Mouse (Mus musculus) natural killer cell, adult 2 months (primary cell): ENCODE data around the gene Gm13889.

Experiments
- DNase-seq, 2 experiments: peaks; one replicate each; pipeline ENCODE4 v3.0.0; 2022; ENCODE audit warnings: low spot score in 2 of 2

Gm13889 gene

DNA sequence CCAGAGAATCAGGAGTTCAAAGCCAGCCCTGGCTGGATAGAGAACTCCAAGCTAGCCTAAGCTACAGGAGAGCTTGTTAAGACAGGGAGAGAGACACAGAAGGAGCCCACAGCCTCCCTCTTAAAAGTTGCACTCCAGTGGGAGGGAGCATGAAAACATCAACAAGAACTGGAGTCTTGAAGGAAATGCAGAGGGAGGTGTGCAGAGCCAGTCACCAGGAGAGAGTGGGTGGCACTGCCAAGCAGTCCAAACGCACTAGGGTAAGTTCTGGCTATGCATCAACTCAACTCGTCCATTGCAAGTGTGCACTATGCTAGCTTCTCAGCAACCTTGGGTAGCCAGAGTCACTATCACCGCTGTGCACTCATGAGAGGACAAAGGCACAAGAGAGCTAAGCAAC lies 1.2 kb upstream of the Gm13889 start:
- no peak for DNase-seq

DNA sequence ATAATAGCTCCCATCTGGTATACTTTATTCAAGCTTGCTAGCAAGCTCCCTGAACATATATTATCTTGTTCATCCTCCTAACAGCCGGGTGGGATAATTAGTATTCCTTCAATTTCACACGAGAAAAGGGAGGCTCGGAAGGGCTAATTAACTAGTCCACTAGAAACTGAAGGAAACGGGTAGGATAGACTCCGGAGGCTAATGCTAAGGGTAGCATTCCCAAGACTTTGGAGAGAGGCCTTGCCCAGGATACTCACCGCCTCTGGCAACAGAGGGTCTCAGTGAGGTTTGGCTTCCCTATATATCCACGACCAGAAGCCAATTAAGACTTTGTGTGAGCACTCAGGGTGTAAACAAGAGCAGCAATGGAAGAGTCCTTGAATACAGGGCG lies 779 bp upstream of the Gm13889 start:
- DNase-seq: no peak

DNA sequence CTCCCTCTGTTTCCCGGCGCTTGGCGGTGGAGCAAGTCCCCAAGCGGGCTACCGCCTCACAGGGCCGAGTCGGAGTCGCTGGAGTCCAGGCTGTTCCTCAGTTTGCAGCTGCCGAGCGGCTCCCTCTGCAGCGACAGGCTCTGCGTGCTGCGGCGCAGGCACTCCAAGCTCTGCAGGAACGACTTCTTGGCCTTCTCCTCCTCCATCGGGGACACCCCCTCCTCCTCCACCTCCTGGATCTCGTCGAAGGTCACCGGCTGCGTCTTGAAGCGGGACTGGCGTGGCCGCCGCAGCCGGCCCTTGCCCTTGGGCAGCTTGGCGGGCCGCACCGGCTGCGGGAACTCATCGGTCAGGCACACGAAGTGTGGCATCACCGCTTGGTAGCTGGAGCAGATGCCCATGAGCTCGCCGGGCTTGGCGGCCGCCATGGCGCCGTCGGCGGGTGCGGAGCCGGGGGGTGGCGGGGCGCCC lies 635 bp downstream of the Gm13889 start:
- DNase-seq: no peak

DNA sequence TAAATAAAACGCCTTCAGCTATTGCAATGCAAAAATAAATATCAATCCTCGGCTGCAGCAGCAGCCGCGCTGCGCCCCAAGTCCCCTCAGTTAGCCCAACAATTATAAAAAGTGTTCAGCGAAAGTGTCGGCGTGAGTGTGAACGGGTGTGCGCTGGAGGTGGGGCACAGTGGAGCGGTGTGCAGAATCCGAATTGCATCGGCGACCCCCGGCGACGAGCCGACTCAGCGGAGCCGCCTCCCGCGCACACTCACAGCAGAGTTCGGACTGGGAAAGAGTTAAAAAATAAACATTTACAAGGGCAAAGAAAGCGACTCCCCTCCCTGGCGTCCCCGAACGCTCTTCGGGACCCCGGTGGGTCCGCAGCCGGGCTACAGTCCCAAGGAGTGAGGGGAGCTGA lies 1.1 kb downstream of the Gm13889 start:
- DNase-seq: no peak

DNA sequence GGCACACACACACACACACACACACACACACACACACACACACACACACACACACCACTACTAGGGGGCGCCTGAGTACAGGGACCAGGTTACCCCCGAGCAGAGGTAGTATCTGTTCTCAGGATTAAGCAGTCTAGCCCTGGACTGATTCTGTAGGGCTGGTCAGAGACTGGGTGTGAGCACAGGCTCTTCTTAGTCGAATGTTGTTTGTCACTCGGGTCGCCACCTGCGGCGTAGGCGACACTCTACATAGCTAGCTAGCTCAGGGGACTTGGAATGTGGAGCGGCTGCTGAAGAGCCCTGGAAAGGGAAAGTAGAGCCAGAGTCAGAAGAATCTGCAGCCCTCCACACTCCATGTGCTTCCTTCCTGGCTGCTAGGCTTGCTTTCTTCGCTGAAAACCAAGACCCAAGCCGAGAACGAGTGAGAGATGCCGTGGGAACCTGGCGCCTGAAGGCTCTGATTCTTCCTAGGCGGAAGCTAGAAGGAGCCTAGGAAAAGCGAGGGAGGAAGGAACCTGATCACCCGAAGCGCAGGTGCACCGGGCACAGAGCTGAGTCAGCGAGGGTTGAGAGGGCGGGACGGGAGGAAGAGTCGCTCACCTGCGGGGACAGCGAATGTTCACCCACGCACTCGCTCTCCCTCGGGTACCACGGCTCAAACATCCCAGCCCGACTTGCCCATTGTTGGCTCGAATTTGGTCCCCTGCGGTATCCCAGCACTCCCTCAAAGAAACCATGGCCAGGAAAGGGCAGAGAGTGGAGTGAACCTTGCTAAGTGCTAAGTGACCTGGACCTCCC lies 2.0 kb downstream of the Gm13889 start:
- no peak for DNase-seq

DNA sequence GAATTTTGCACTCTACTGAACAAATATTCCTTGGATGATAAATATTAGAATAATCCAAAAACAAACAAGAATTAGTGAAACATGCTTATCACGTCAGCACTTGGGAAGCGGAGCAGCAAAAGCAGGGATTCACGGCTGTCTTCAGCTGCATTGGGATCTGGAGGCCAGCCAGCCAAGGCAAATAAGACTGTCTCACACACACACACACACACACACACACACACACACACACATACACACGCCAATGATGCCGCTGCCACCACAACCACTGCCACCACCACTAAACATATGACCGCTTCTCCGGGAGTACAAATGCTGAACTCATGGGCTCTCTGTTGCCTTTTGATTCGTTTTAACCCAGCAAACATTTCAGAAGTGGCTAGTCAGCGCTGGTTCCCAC lies 3.3 kb downstream of the Gm13889 start:
- DNase-seq: no peak

DNA sequence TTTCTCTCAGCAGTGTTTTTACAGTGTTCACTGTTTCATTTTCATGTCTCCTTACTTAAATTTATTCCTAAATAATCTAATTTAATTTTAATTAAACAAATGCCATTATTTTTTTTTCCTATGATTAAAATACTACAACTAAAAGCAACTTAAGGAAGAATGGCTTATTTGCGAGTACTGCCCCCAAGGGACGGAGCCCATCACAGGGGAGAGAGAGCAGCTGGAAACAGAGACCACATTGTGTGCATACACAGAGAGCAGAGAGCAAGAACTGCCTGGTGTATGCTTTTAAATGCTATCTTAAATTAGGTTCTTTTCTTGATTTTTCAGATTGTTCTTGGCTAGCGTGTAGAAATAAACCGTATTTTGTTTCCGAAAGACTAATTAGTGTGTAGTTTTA lies 10.0 kb downstream of the Gm13889 start:
- DNase-seq: no peak

DNA sequence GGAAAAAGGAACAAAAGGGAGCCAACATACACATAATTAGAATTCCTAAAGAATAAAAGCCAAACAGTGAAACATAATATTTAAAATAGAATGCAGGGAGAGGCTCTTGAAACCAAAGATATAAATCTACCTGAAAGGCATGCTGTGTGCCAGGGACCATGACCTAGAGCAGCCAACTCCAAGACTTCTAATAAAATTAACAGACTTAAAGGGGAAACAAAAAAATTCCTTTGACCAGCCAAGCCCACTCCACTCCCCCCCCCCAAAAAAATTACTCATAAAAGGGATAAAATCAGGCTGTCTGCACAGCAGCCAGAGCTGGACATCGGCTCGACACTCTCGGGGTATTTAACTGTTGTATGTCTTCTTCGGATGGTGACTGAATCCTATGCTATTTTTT lies 12.1 kb downstream of the Gm13889 start:
- no peak for DNase-seq

DNA sequence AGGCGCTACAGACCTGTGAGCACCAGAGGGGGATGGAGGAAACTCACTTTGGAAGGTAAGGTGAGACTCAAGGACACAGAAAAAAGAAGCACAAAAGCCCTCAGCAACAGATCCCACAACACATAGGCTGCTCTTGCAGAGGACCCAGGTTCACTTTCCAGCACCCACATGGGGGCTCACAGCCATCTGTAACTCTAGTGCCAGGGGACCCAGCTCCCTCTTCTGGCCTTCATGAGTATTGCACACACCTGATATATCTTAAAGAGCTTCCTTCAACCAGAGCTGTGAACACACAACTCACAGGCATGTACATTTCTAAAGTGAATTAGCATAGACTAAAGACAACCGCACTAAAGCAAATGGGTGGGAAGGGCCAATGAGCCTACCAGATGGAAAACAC lies 12.9 kb downstream of the Gm13889 start:
- DNase-seq: no peak

DNA sequence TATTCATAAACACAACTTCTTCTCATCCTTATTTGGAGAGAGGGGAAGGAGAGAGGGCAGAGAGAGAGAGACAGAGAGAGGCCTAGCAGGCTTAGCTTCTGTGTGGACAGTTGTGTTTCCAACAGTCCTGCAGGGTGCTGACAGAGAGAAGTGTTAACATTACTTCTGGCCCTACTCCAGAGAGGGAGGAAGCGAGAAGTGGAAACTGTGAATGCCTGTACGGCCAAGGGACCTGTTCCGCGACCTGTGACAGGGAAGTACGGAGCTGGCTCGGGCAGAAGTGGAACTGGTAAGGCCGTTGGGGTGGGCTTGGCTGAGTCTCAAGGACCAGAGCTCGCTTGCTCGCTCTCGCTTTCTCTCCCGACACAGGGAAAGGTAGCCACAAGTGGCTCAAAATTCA lies 15.3 kb downstream of the Gm13889 start:
- no peak for DNase-seq

DNA sequence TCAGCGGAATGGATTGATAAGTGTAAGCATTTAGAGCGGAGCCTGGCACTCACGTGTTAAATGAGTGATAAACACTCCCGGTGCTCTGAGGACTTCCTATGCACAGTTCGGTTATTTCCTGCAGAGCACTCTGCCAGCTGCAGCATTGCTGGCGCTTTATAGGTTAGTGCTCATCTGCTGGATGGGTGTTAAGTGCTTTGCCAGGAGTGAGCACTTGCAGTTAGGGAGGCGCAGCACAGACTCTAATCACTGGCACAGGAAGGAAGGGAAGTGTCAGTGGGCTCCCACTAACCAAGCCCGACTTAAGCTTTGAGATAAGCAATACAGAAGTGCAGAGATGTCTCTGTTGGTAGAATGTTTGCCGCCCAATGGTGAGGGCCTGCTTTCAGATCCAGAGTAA lies 18.5 kb downstream of the Gm13889 start:
- no peak for DNase-seq

DNA sequence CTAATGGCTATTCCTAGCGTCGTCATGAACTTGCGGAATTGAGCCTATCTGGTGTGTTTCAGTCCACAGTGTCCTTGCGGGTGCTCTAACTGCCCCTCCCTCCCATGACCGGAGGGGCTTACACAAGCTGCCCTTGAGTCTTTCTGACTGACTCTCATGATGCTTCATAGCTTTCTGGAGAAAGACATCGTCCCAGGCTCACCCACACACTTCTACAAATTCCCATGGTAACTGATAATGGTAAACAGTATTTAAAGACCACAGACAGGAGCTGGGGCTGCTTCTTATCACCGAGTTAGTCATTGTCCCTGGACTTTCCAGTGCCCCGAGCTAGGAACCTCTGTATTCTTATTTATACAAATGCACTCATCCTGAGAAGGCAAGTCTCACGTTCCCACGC lies 28.1 kb downstream of the Gm13889 start:
- no peak for DNase-seq

DNA sequence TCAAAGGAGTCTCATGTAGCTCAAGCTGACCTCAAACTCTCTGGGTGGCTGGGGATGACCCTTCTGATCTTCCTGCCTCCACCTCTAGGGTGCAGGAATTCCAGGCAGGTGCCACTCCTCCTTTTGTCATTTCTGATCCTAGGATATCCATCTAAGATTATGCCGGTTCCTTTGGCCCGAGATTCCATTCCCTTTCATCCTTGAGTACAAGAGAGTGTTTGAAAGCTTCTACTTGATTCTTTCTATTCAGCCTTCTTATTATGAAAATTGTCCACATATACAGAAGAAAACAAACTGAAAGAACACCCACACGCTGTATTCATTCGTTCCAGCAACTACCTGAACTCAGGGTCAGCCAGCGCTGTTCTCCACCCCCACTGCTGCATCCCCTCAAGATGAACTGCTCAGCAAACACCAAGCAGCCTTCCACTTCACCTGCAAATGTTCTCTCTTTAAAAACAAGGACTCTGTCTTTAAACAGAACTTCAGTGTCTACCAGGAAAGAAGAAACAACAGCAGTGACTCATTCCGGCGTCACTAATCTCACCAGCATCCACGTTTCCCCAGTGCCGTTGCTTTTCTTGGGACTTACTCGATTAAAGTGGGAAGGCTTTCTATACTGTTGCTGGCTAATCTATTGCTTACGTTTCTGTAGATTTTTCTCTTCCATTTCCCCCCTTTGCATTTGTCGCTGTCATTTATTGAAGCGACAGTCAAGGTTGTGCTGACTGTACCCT lies 29.1 kb downstream of the Gm13889 start:
- DNase-seq: no peak

DNA sequence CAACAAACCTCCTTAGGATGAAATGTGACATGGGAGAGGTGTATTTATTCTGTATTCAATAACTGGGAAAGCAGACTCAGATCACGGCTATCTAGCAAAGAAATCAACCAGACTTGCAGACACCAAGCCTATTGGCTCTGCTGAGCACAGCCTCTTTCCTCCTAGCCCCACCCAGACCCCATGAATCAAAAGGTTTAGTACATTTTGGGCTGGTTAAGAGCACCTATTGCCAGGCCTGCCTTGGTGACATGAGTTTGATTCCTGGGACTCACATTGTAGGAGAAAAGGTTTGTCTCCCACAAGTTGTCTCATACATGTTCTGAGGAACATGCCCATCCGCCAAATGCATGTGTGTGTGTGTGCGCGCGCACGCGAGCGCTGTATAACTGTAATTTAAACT lies 30.9 kb downstream of the Gm13889 start:
- DNase-seq: no peak

DNA sequence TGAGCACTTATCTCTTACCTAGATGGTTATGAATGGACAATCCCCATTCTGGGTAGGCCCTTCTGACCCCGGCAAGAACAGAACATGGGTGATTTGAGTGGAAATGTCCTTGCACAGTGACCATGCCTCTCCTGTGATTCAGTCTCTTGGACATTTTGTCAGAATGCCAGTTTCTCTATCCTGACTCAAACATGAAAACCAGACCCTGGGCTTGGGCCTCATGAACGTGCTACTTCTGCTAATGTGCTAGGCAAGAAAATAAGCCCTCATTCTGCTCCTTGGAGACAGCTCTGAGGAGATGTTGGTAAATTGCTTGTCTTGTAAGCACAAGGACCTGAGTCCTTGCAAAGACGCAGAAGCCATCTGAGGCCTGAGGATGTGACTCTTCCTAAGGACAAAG lies 37.9 kb downstream of the Gm13889 start:
- DNase-seq: no peak

DNA sequence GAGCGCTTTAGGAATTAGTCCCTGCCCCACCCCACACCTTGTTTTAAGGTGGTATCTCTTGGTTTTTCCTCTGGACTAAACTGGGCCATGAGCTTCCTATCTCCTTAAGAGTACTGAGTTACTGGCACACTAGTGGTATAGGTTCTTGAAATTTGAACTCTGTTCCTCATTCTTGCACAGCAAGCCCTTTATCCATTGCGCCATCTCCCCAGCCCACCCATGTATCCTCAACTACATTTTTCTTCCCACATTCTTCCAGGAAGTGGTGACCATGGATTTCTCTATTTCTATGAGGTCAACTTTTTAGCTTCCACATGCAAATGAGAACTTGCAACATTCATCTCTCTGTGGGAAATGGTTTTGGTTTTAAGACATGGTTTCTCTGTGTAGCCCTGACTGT lies 43.4 kb downstream of the Gm13889 start:
- DNase-seq: no peak

DNA sequence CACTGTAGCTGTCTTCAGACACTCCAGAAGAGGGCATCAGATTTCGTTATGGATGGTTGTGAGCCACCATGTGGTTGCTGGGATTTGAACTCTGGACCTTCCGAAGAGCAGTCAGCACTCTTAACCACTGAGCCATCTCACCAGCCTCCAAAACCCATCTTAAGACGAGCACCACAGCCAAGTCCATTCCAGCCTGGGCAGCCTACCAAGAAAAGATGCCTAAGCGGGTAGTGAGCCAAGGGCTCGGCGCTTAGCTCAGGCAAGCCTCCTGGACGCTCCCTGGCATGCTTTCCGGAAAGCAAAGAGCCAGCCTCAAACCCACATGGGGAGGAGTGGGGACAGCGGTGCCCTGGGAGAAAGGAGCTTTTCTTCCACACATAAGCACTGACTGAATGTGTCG lies 45.1 kb downstream of the Gm13889 start:
- no peak for DNase-seq

DNA sequence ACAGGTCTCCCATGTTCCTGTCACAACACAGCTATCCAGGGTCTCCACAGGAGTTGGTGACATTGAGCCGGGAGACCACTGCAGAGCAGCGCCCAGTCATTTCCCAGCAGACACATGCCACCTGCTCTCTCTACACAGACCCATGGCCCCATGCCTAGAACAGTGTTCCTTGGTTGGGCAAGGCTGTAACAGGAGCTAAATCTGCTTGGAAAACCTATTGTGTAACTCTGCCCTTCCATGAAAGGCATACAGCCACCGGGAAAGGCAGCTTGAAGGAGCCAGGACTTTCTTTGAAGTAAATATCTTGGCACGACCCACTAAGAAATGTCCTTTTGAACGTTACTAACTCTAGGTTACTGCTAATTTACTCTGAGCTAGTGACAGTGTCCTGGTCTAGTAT lies 47.3 kb downstream of the Gm13889 start:
- DNase-seq: no peak

DNA sequence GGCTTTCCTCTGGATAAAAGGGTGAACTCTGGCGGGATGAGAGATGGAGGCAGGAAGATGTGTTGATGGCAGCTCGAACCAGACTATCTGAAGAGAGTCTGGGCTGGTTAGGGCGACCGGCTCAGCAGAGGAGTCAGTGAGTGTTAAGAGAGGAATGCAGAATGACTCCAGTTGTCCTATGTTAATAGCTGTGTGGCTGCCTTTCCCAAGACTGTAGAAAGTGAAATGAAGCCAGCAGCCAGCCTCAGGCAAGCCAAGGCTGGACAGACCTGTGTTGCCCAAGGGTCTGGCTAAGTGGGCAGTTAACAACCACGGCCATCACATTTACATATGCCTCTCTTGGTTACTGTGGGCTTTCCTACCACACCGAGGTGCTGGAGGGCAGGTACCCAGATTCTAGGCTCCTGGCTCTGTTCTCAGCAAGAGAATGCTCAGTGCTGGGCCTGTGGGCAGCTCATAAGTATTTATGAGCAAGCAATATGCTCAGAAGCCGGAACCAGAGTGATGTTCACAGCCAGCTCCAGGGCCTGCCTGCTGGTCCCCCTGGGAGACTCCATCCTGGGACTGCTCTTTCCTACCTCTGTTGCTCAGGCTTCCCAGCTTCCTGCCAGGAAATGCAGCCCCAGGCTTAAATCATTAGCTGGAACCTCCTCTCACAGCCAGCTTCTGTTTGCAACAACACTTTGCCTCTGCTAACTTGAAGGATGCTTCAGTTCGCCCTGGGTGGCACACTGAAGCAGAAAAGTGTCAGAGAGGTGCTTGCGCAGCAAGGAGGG lies 49.3 kb downstream of the Gm13889 start:
- DNase-seq: no peak

DNA sequence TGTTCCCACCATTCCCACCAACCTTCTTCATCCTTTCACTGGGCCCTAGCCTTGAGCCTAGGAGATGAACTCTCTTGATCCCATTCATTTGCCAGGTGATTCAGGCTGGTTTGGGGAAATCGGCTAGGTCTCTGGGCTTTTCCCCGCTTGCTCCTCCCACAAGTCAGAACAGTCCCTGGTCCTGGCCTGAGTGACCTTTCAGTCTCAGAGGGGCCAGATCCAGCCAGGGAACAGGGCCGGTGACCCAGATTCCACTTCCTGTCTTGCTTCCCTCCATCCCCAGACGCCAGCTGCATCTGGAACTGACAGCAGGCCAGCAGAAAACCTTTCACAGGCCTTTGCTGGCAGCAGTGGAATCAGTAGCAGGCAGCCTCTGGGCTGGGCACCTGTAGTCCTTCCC lies 50.7 kb downstream of the Gm13889 start:
- no peak for DNase-seq
